Mouse (Mus musculus): ENCODE results near the gene Tbx5.
A peak's percentile ranks its signal among the peaks of the same experiment; 100 is the strongest.

Gene Tbx5

DNA sequence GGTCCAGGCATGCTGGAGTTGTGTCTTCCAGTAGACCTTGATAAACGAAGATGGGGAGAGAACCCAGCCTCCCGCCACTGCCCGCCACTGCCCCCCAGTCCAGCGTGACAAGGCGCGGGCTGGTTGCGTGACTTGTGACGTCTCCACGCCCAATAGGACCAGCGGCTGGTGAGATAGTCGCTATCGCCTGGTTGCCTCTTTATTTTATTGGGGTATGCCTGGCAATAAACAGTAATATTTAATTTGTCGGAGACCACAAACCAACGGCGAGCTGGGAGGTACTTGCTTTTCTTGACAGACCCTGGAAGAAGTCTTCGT is at the start of gene Tbx5:
Tbx5 (plus strand) TSS at position 190 of the 318 bp plus-strand sequence.
- DNase-seq: peak; percentile 55

DNA sequence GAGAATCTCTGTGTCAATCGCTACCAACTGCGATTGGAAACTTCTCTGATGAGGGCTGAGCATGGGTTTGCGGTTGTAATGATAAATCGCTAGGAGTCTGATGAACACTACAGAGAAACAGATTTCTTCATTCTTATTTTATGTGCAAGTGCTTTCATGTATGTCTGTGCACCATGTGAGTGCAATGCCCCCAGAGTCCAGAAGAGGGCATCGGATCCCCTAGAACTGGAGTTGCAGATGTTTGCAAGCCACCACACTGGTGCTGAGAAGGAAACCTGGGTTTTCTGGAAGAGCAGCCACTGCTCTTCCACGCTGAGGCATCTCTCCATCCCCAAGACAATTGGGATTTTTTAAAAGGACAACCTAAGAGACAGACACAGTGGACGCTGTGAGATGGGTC is 46.5 kb upstream of the Tbx5 start:
- DNase-seq: no peak

DNA sequence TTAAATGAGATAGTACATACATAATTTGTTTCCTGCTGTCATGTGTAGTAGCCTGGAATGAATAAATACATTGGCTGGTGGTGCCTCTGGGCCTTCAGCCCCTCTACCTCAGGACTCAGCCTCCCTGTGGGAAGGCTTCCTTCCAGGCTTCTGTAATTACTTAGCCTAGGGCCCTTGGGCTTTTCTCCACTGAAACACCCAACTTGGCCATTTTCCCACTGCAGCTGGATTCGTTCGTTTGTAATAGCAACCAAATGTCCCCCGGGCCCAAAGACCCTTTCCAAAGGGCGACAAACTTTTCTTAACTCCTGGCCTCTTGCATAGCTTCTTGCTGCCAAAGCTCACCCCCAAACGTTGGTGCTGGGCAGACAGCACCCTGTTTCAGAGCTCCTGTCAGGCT is 40.8 kb upstream of the Tbx5 start:
- DNase-seq: no peak

DNA sequence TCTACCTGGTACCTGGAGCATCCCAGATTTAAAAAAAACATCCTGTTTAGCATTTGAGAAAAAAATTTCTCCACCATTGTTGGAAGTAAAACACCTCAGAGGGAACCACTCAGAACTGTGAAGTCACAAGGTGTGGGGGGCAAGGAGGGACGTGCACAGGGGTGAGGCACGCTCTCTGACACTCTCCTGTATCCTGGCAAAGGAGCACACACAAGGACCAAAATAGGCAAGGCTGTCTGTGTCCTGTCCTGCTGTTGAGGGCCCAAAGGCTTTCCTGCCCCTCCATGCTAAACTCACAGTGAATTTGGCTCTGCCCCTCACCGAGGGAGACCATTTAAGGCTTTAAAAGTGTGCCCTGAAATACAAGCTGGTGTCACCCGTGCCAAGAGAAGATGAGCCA is 38.5 kb upstream of the Tbx5 start:
- DNase-seq: no peak

DNA sequence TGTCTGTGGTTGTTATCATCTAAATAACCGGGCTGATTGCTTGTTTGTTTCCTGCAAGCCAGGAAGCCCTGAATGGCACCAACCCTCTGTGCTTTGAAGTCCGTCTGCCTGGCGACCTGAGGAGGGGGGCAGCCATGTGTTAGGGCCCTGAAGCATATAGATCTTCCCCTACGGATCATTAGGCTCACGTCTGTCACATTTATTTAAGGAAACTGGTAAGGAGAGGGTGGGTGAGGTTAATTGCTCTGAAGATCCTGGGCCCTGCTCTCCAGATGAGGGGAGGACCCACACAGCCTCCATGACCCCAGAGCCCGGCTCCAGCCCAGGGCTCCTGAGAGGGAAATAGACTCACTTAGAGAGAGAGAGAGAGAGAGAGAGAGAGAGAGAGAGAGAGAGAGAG is 37.1 kb upstream of the Tbx5 start:
- no peak for DNase-seq

DNA sequence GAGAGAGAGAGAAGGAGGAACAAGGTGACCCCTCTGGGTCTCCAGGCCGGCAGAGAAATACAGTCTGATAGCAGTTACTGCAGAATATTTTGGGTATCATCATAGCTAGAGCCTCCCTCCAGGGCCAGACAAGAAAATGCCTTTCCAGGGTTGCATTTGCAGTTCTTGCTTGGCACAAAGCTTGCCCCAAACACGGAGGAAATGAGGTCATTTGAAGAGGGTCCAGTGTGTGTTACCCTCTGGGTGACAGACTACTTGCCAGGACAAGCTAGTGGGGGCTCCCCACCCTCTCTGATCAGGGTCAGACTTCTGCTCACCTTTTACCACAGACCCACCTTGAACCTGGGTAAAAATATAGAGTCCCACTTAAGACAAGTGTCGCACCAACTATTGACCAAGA is 36.7 kb upstream of the Tbx5 start:
- DNase-seq: no peak

DNA sequence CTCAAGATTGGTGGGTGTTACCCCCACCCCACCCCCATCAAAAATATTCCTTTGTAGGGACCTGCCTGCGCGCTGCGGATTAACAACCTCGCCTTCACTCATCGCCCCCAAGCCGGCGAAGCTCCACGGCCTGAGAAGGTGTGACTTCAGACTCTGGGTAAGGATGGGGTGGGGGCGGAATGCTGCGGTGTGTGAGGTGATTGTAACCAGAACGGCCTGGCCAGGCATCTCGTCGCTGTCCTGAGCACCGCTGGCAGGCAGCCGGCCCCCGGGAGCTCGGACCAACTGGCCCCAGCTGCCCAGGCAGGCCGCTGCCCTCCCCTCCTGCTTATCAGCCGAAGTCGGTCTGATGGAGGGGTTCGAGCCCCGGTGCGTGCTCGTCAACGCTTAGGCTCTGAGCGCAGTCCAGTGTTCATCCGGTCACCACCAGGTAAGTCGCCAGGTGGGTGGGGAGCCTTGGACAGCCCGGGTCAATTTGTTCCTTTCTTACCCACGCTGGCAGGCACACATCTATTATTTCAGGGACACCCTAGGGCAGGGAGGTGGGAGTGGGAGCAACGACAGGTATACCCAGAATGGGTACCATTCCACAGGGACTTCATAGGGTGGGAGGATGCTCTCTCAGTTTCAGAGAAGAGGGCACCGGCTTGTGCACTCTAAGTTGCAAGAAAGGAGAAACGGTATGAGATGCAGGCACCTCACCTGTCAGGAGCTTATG is 35.9 kb upstream of the Tbx5 start:
- DNase-seq: no peak

DNA sequence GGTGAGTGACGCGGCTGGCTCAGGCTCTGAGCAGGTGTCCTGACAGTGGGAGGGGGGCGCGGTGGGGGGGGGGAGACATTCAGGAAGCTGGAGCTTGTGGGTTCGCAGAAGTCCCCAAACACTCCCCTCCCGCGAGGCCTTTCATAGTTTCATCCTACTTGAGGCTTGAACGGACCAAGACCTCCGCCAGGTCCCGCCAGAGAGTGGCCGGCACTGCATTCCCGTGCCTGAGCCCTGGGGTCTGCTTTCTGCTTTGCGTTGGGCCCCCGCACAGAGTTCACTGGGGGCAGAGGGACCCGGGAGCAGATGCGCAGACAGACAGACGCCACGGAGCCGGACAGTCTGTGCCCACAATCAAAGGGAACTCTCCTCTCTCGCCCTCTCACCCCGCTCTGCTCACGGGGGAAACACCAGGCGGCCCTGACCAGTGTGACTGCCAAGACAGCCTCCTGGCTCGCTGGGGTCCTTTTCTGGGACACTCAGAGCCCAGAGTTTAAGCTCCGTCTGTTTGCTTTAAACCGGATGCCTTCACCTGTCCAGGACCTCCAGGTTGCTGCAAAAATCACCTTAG is 34.8 kb upstream of the Tbx5 start:
- DNase-seq: no peak

DNA sequence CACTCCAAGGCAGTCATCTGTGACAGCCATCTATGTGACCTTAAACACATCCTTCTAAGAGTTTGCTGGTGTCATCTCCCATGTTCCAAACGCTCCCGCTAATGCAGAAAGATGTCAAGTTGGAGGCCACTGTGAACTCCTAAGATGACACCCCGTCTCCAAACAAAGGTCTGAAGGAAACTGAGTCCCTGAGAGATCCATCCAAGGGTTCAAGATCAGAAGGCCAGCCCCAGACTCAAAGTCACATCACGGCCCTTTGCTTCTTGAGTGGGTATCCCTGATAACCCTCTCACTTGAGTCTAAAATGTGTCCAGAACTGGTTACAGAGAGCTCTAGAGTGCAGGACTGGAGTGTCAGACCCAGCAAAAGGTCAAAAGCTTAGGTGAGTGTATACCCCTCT is 34.2 kb upstream of the Tbx5 start:
- no peak for DNase-seq

DNA sequence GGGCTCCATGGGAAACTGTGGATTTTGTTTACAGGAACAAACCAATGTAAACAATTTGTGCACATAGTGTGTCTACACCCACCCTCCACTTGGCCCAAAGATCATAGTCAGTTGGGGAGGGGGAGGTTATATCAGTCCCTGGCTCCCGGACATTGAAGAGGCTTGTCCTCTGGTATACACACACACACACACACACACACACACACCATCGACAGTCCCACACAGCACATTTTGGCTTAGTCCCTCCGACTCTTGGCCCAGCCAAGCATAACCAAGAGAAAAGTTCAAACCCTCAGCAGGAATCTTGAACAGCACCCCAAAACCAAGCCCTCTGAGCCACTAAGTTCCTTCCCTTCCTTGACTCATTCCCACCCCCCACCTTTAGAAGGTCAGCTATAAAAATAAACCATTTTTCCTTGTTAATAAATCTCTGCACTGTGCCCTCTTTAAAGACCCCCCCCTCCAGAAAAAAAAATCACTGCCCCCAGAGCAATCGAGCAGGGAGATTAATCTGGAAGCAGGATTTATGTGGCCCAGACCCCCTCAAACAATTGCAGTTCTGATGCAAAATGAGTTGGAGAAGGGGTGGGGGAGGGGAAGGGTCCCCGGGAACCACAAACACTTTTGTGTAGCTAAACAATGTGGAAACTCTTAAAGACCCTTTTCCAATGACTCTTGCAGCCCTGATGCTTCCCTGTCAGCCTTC is 33.6 kb upstream of the Tbx5 start:
- DNase-seq: no peak

DNA sequence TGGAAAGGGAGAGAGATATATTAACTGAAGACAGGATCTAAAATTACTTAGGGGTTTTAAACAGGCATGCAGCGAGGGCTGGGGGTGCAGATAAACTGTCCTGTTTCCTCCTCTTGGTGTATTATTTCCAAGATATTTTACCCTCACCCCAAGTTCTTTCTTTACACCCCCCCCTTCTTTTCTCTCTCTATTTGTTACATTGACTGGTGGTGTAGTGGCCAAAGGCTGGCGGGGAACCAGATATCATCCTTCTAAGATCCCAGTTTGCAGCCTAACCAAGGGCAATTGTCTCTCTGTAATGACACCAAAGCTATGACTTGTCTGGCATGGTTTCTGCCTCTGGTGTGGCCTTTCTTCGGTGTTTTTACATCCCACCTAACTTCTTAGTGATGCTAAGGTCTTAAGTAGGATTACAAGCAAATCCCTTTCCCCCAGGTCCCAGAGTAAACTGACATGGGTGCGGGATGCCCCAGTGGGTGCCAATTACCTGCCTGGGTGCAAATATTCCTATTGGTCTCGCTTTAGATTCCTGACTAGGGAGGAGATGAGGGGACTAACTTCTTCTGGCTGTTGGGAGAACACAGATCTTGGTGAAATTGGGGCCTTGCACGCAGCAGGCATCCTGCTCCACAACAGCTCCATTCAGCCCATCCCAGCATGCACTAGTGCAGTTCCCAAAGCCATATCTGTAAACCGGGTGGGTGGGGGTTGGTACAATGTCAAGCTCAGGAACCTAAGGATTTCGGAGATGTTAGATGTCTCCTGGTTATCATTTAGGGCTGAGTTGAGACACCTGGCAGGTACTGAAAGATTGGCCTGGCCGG is 32.8 kb upstream of the Tbx5 start:
- no peak for DNase-seq

DNA sequence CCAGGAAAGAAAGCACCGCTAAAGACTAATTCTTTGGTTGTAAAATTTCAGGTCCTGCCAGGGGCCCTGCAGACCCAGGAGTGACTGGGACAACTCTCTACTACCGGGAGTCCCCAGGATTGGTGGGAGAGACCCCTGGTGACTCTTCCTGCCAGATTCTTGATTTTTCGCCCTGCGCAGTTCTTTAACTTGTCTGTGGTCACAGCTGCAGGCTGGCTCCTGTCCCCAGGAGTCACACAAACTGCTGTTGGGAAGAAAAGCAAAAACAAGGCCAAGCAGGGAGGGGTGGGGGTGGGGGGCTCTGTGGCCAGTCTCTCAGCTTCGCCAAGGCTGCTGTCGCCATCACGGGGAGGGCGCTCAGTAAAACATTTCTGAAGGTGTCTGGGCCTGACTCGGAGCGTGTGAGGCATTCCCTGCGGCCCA is 32.2 kb upstream of the Tbx5 start:
- DNase-seq: no peak

DNA sequence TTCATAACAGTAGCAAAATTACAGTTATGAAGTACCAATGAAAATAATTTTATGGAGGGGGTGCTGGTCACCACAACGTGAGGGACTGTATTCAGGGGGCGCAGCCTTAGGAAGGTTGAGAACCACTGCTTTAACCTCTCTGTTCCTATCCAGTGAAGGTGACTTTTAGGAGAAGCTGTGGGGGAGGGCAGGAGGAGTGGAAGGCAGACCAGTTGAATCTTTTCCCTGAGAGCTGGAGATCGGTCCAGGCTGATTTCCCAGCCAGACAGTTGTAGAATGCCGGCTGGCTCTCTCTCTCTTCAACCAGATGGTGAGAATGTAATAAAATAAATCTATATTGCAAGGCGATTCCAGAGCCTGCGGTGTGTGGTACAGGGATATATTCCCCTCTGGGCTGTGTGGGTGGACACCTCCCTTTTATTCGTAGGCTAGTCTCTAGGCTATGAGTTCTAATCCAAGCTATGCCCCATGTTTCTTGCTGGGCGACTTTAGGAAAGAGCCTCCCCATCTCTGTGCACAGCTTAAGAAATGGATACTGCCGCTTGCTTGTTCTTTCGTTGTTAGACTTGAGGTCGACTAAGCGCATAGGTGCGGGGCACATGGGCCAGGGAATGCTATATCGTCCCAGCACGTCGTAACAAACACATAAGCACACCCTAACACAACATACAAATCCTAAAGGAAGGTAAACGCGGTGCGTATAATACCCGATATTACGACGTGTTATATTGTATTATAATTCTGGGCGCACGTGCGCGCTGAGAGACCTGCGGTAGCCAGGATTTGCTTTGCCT is 29.7 kb upstream of the Tbx5 start:
- peak; percentile 17 for DNase-seq

DNA sequence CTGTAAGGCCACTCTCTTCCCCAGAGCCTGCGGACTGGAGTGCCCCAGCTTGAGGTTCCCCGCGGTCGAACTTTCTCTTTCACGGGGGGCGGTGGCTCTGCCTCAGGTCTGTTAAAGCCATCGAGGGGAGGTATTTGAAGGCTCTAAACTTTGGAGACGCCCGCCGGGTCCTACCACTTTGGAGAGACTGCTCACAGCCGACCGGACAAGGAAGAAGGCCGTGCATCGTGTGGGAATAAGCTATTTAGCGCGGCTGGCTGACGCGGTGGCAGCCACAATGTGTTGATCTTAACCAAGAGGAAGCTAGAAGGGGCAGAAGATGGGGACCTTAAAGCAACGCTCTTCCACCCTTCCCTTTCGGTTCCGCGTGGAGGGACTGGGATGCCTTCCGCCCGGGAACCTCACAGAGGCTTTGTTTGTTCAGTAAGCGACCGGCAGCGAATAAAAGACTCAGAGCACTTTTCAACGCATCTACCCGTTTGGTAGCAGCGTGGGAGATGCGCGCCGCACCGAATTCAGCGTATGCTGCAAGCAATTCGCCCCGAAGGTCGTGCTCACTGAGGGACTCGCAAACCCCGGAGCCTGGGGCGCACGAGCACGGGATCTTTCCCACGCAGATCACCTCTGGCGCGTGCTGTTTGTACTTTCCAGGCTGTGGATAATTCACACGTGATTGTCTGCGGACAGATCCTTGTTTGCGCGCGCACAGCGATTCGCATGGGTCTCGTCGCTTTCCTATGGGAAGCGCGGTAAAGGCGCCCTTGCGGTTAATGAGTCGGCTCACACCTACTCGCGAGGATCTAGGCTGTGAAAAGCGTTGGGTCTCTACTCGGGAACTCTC is 28.8 kb upstream of the Tbx5 start:
- DNase-seq: peak; percentile 12

DNA sequence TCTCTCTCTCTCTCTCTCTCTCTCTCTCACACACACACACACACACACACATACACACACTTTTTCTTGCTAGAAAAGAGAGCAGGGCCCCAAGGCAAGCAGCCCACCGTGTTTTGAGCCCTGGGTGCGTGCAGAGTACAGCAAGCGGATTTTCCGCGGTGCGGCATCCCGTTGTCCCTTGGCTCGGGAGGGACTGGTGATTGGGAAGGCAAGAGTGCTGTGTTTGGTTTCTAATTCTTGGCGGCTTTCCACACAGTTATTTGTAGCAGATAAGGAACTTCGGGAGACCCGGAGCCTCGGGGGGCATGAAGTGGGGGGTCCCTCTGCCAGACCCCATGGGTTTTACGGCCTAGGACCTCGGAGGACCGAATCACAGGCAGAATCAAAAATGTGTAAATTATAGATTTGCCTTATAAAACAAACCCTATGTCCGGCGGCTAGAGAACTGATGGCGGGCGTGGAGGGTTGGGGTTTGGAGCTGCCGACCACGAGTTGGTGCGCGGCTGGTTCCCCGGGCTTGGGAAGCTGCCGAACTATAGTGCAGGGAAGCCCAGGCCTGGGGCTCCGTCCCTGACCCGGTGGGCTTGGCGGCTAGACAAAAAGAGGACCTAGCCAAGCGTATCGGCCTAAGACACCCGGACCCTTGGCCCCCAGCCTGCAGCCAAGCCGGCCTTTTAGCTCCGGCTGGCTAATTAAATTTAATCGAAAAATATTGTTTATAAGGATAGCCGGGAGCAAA is 28.0 kb upstream of the Tbx5 start:
- no peak for DNase-seq

DNA sequence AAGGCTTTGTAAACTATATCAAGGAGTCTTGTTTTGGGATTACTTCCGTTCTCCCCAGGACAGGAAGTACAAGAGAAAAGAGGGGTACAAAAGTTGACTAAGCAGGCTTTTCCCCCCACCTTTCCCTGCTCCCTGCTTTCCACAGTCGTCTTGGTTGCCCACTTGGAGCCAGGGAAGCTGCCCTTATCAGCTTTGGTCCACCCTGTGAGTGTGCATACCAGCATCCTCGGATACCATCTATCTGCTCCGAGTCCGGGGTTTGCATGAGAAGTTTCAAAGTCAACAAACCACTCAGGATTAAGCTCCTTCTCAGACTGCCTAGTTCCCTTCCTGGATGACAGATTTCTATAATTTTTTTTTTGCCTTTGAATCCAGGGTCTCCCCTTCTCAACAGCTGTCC is 26.8 kb upstream of the Tbx5 start:
- no peak for DNase-seq

DNA sequence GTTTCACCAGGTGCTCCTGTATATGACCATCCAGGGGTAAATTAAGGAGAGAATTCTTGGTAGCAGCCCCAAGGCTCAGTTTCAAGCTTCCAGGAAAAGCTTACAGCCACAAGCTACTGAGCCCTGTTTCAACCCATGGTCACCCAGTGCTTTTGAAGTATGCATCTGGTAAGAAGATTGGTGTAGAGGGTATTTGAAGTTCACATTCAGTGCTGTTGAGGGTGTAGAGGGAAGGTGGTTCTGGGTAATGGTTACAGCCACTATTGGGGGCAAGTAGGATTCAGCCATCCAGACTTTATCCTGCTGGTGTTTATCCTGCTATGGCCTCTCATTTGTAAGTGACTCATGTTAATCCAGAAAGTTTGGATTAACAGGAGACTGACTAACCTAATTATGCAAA is 26.0 kb upstream of the Tbx5 start:
- no peak for DNase-seq

DNA sequence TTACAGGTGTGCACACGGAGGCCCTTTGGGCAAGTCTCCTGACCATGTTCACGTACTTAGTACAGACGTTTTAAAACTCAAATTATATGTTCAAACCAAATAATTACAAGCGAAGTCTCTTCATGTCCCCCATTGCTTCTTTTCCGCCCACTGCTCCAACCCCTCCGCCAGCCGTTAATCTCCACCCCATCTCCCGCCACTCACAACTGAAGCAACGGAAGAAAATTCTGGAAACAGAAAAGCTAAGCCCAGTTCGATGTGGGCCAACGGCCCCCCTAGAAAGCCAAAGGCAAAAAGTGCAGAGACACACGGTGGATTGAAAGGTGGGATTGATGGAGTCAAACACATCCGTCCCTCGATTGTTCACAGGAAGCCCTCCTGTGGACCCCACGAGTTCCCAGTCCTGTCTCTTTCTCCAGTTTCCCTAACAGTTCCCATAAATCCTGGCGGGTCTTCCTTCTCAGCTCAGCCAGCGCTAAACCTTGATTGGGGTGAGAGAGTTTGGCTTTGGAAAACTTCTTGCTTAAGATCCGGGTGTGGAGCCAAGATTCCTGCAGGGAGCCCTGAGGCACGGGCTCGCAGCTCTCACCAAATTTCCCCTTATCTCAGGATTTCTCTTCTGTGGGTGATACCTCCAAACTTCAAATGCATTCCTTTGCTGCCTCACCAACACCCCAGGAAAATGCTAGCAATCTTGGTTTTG is 24.8 kb upstream of the Tbx5 start:
- peak; percentile 58 for DNase-seq

DNA sequence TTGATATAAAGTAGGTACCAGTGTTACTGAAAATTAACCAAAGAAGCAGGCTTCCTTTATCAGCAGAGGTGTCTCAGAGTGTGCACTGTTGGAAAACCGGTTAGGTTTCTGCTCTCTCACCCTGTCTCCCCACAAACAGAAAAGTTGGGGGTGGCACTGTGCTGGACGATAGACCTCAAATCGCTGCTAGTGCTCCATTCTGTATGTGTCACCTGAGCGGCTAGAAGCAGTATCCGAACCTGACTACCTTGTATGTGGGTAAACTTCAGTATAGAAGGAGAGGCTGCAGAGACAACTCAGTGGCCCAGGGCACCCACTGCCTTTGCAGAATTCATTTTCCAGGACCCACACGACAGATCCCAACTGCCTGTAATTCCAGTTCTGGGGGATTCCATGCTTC is 23.8 kb upstream of the Tbx5 start:
- no peak for DNase-seq

DNA sequence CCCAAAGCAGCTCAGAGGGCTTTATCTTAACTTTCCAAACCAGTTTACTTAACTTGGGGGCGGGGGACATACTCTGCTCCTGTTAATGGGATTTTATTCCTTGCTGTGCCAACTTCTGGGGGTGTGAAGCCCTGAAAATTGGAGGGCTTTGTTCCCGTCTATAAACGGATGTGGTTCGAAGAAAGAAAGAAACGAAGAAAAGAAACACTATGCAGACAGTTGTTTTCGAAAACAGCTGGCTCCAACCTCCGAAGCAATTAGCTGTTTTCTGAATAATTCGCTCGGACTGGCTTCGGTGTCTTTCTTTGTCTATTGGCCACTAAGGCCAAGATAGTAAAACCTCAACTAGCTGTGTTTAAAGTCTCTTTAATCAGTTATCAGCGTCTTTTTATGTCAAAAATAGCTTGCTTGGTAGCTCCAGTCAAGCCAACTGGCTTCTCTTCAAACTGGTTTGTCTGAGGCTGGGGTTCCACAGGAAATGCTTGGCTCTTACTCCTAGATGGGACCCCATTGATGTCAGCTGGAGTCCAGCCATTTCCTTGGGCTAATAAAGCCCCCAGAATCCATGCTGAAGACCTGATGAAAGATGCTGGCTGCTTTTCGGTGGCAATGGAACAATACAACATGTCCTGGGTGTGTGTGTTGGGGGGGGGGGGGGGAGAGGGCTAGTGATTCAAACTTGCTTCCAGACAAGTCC is 21.3 kb upstream of the Tbx5 start:
- DNase-seq: peak; percentile 40
